Mouse (Mus musculus) forebrain, embryonic 13.5 days (tissue): Measurements from ENCODE around the gene Erg28. TPM values are rescaled to one million over a fixed set of nuclear protein-coding genes. Genes with fewer than 3 reads are reported as not detected.

Source experiments
- ATAC-seq: fragments of 200-750 bp; cut with Nextera tagmentation; 2 replicates; pipeline ENCODE4 v1.8.0; 2017
- H3K27ac ChIP-seq: fragments of 300-500 bp; sonication (generic); 2 replicates; pipeline ENCODE4 v1.5.1; 2015; ENCODE audit warnings: inconsistent platforms, mild to moderate bottlenecking, moderate library complexity
- H3K27me3 ChIP-seq: fragments of 300-500 bp; sonication (generic); 2 replicates; pipeline ENCODE4 v1.6.1; 2015; ENCODE audit warnings: mild to moderate bottlenecking, inconsistent platforms
- H3K36me3 ChIP-seq: fragments of 300-500 bp; sonication (generic); 2 replicates; pipeline ENCODE4 v1.6.1; 2015; ENCODE audit warnings: mild to moderate bottlenecking, inconsistent platforms; ENCODE audit not compliant: poor library complexity, severe bottlenecking
- H3K4me1 ChIP-seq: fragments of 300-500 bp; sonication (generic); 2 replicates; pipeline ENCODE4 v1.6.1; 2015; ENCODE audit warnings: inconsistent platforms
- H3K4me2 ChIP-seq: fragments of 300-500 bp; sonication (generic); 2 replicates; pipeline ENCODE4 v1.6.1; 2015; ENCODE audit warnings: inconsistent platforms, mild to moderate bottlenecking, moderate library complexity
- H3K4me3 ChIP-seq: fragments of 300-500 bp; sonication (generic); 2 replicates; pipeline ENCODE4 v1.5.1; 2015; ENCODE audit warnings: mild to moderate bottlenecking, inconsistent platforms
- H3K9ac ChIP-seq: fragments of 300-500 bp; sonication (generic); 2 replicates; pipeline ENCODE4 v1.6.1; 2015; ENCODE audit warnings: mild to moderate bottlenecking, inconsistent platforms
- H3K9me3 ChIP-seq: fragments of 300-500 bp; sonication (generic); replicated peaks from 2 replicates; pipeline ENCODE4 v1.6.1; 2016; ENCODE audit warnings: inconsistent platforms
- WGBS: fragments of 180-500 bp; shearing (Covaris S2); methylation state at CpG from one replicate; pipeline ENCODE4 v1.1.7; 2015; 5-methylcytosine and 5-hydroxymethylcytosine counted together
- polyA plus RNA-seq: library from polyadenylated mRNA; unstranded; fragments of >200 nt; fragmentation: Nextera tagmentation; extraction: Ambion mirVana; gene quantifications from 2 replicates; pipeline ENCODE4 v1.2.1, GENCODE M21; 2015

Gene Erg28
- polyA plus RNA-seq, result 98.5 and 101 TPM in 2 replicates

GRCm38 (mm10) chr12:85824438-85825264 is at the start of gene Erg28, which contains the start of gene Ttll5:
Gene Erg28 (minus strand): TSS chr12:85824550.
Gene Ttll5 (plus strand): TSS chr12:85824659.
- Histone ChIP-seq H3K9ac (peak within 1 kb of the TSS; percentile 88), H3K4me3 (peak within 1 kb of the TSS; percentile 86), H3K4me2 (peak within 1 kb of the TSS; percentile 86), H3K27me3 (no peaks in the 10 kb centered on the region), H3K4me1 (peaks cover 30% of the 10 kb centered on the region), H3K27ac (peak within 1 kb of the TSS; percentile 93), H3K9me3 (no peaks in the 10 kb centered on the region), H3K36me3 (peaks cover 26% of the 10 kb centered on the region)
- under 1% methylated on average over 67 of the region's 67 CpGs for WGBS
- peak; percentile 98 for ATAC-seq

GRCm38 (mm10) chr12:85869423-85869822 is 45.1 kb upstream of the Erg28 start:
- Histone ChIP-seq H3K27ac (peak overlapping the region; percentile 44; the same call in 1 of the 2 replicates), H3K27me3 (no peaks in the 10 kb centered on the region), H3K4me3 (no peak overlapping the region), H3K36me3 (peaks cover 1% of the 10 kb centered on the region; the same call in 1 of the 2 replicates), H3K4me2 (no peak overlapping the region), H3K9ac (peak overlapping the region; percentile 2; the same call in 1 of the 2 replicates), H3K9me3 (no peaks in the 10 kb centered on the region), H3K4me1 (peaks cover 9% of the 10 kb centered on the region)
- 16% methylated on average over 6 of the region's 6 CpGs for WGBS
- peak; percentile 66; the same call in 1 of the 2 replicates for ATAC-seq

- H3K9me3 ChIP-seq, result no peaks in the 10 kb centered on the region
- no peaks in the 10 kb centered on the region for H3K27me3 ChIP-seq
- H3K4me3 ChIP-seq, result no peak overlapping the region
- H3K9ac ChIP-seq, result no peak overlapping the region
- H3K4me2 ChIP-seq, result no peak overlapping the region
- H3K4me1 ChIP-seq, result peaks cover 16% of the 10 kb centered on the region
- no peak for ATAC-seq
- H3K36me3 ChIP-seq, result no peaks in the 10 kb centered on the region; the same call in 1 of the 2 replicates
- H3K27ac ChIP-seq, result no peak overlapping the region
Measured at GRCm38 (mm10) chr12:85867125-85867524, 42.8 kb upstream of the Erg28 start.

GRCm38 (mm10) chr12:85866624-85867023 is 42.3 kb upstream of the Erg28 start:
- Histone ChIP-seq H3K4me1 (peaks cover 18% of the 10 kb centered on the region), H3K36me3 (no peaks in the 10 kb centered on the region; the same call in 1 of the 2 replicates), H3K9ac (no peak overlapping the region), H3K27ac (no peak overlapping the region), H3K4me2 (no peak overlapping the region), H3K27me3 (no peaks in the 10 kb centered on the region), H3K9me3 (no peaks in the 10 kb centered on the region), H3K4me3 (no peak overlapping the region)
- ATAC-seq, result no peak
- WGBS, result 71% methylated on average over 4 of the region's 4 CpGs

GRCm38 (mm10) chr12:85865526-85865925 is 41.2 kb upstream of the Erg28 start:
- no peak overlapping the region for H3K9ac ChIP-seq

GRCm38 (mm10) chr12:85862514-85862913 is 38.2 kb upstream of the Erg28 start:
- no peaks in the 10 kb centered on the region; the same call in 1 of the 2 replicates for H3K36me3 ChIP-seq
- H3K4me2 ChIP-seq, result no peak overlapping the region
- H3K4me3 ChIP-seq, result no peak overlapping the region
- no peaks in the 10 kb centered on the region for H3K27me3 ChIP-seq
- H3K4me1 ChIP-seq, result peaks cover 15% of the 10 kb centered on the region
- ATAC-seq, result peak; percentile 30; the same call in 1 of the 2 replicates
- H3K9ac ChIP-seq, result no peak overlapping the region
- no peaks in the 10 kb centered on the region for H3K9me3 ChIP-seq
- 0 out of 2 replicates have a peak overlapping the region, but pooled peaks have one; percentile 40 for H3K27ac ChIP-seq
- WGBS, result 37% methylated on average over 2 of the region's 2 CpGs

More at GRCm38 (mm10) chr12:85865526-85865925, 41.2 kb upstream of the Erg28 start:
- H3K27me3 ChIP-seq, result no peaks in the 10 kb centered on the region
- H3K36me3 ChIP-seq, result no peaks in the 10 kb centered on the region; the same call in 1 of the 2 replicates
- 86% methylated on average over 3 of the region's 3 CpGs for WGBS
- H3K27ac ChIP-seq, result no peak overlapping the region
- no peak overlapping the region for H3K4me2 ChIP-seq
- ATAC-seq, result no peak
- H3K9me3 ChIP-seq, result no peaks in the 10 kb centered on the region
- H3K4me1 ChIP-seq, result peaks cover 18% of the 10 kb centered on the region
- no peak overlapping the region for H3K4me3 ChIP-seq

GRCm38 (mm10) chr12:85859511-85860189 is 35.3 kb upstream of the Erg28 start:
- H3K27ac ChIP-seq, result no peak overlapping the region
- peak; percentile 30; the same call in 1 of the 2 replicates for ATAC-seq
- H3K27me3 ChIP-seq, result no peaks in the 10 kb centered on the region
- WGBS, result 37% methylated on average over 3 of the region's 3 CpGs
- H3K9ac ChIP-seq, result no peak overlapping the region
- peaks cover 15% of the 10 kb centered on the region for H3K4me1 ChIP-seq
- H3K4me2 ChIP-seq, result no peak overlapping the region
- H3K4me3 ChIP-seq, result no peak overlapping the region
- no peaks in the 10 kb centered on the region; the same call in 1 of the 2 replicates for H3K36me3 ChIP-seq
- H3K9me3 ChIP-seq, result no peaks in the 10 kb centered on the region

GRCm38 (mm10) chr12:85859111-85859510 is 34.8 kb upstream of the Erg28 start:
- H3K9me3 ChIP-seq, result no peaks in the 10 kb centered on the region
- no peaks in the 10 kb centered on the region for H3K27me3 ChIP-seq
- no peak overlapping the region for H3K9ac ChIP-seq
- no peaks in the 10 kb centered on the region for H3K36me3 ChIP-seq
- ATAC-seq, result no peak
- peaks cover 15% of the 10 kb centered on the region for H3K4me1 ChIP-seq
- H3K4me2 ChIP-seq, result no peak overlapping the region
- no peak overlapping the region for H3K4me3 ChIP-seq
- no peak overlapping the region; the same call in 1 of the 2 replicates for H3K27ac ChIP-seq
- WGBS, result 70% methylated on average over 3 of the region's 3 CpGs

GRCm38 (mm10) chr12:85857300-85857699 is 33.0 kb upstream of the Erg28 start:
- no peaks in the 10 kb centered on the region for H3K27me3 ChIP-seq
- no peak overlapping the region for H3K27ac ChIP-seq
- no peaks in the 10 kb centered on the region for H3K9me3 ChIP-seq
- no peak overlapping the region for H3K9ac ChIP-seq
- ATAC-seq, result no peak
- no peak overlapping the region for H3K4me3 ChIP-seq
- H3K4me2 ChIP-seq, result no peak overlapping the region
- 92% methylated on average over 7 of the region's 7 CpGs for WGBS
- no peaks in the 10 kb centered on the region for H3K36me3 ChIP-seq
- H3K4me1 ChIP-seq, result peaks cover 10% of the 10 kb centered on the region

GRCm38 (mm10) chr12:85854271-85854670 is 29.9 kb upstream of the Erg28 start:
- no peak for ATAC-seq
- WGBS, result 79% methylated on average over 1 of the region's 1 CpGs
- no peak overlapping the region for H3K4me2 ChIP-seq

GRCm38 (mm10) chr12:85853836-85854235 is 29.5 kb upstream of the Erg28 start:
- H3K27ac ChIP-seq, result no peak overlapping the region

More at GRCm38 (mm10) chr12:85854271-85854670, 29.9 kb upstream of the Erg28 start:
- no peak overlapping the region for H3K27ac ChIP-seq
- H3K27me3 ChIP-seq, result no peaks in the 10 kb centered on the region
- H3K4me3 ChIP-seq, result no peak overlapping the region
- no peaks in the 10 kb centered on the region for H3K9me3 ChIP-seq
- H3K36me3 ChIP-seq, result peaks cover 17% of the 10 kb centered on the region
- 0 out of 2 replicates have a peak, but pooled peaks cover 3% of the 10 kb centered on the region for H3K4me1 ChIP-seq
- no peak overlapping the region for H3K9ac ChIP-seq

GRCm38 (mm10) chr12:85850661-85851060 is 26.3 kb upstream of the Erg28 start:
- H3K27ac ChIP-seq, result no peak overlapping the region
- H3K36me3 ChIP-seq, result peaks cover 21% of the 10 kb centered on the region
- H3K9ac ChIP-seq, result no peak overlapping the region
- no peak overlapping the region for H3K4me3 ChIP-seq
- no peak for ATAC-seq
- H3K4me1 ChIP-seq, result no peaks in the 10 kb centered on the region
- no peaks in the 10 kb centered on the region for H3K9me3 ChIP-seq
- no peaks in the 10 kb centered on the region for H3K27me3 ChIP-seq
- 81% methylated on average over 8 of the region's 8 CpGs for WGBS
- no peak overlapping the region for H3K4me2 ChIP-seq

More at GRCm38 (mm10) chr12:85853836-85854235, 29.5 kb upstream of the Erg28 start:
- Histone ChIP-seq H3K36me3 (peaks cover 20% of the 10 kb centered on the region), H3K27me3 (no peaks in the 10 kb centered on the region), H3K4me2 (no peak overlapping the region), H3K4me3 (no peak overlapping the region), H3K9ac (no peak overlapping the region), H3K9me3 (no peaks in the 10 kb centered on the region), H3K4me1 (no peaks in the 10 kb centered on the region)
- 93% methylated on average over 4 of the region's 4 CpGs for WGBS
- ATAC-seq, result no peak
